Mouse (Mus musculus): ENCODE data around the gene Fndc8.

DNA sequence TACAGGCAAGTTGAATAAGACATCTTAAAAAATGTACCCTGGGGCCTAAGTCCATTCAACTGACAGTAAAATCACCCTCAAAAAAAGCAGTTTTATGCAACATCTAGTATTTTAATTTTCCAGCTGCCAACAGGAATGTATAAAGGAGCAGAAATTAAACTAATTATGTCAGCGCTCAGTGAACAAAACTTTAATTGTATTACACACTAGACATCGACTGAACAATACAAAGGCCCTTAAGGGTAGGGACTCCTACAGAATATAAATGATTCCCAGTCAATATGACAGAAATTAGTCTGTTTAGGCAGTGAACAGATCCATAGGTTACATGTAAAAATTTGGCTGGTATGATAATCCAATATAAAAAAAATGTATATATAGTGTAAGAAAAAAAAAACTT, 28.9 kb upstream of the Fndc8 start:
- TF ChIP-seq CTCF (IDR thresholded peaks at IDR 0.05; ENCODE audit: extremely low read depth, insufficient read length, insufficient replicate concordance, low read depth, low read length) (no peak), POLR2A (IDR thresholded peaks at IDR 0.05; ENCODE audit: low read depth, low read length) (no peak)
